Mouse (Mus musculus) thymus, adult 2 months (tissue): Measurements from ENCODE around the gene Zfp128.

ENCODE experiments used
- CTCF ChIP-seq: fragments of 200-500 bp; IDR thresholded peaks from 2 replicates; pipeline ENCODE4 v1.5.1; 2012; ENCODE audit warnings: mild to moderate bottlenecking, control low read depth, low read length, moderate library complexity, borderline replicate concordance; ENCODE audit not compliant: control insufficient read depth, poor library complexity, insufficient read depth; ENCODE audit errors: extremely low read depth
- POLR2A ChIP-seq: fragments of 200-500 bp; IDR thresholded peaks from 2 replicates; pipeline ENCODE4 v1.6.1; 2012; ENCODE audit warnings: mild to moderate bottlenecking, low read length, control low read depth, moderate library complexity; ENCODE audit not compliant: control insufficient read depth, poor library complexity, insufficient read depth; ENCODE audit errors: extremely low read depth

- TF ChIP-seq POLR2A: peak; percentile 48
- TF ChIP-seq CTCF: peak; percentile 33; the same call in 1 of the 2 replicates
These were observed 46.5 kb upstream of the Zfp128 start, which contains the start of gene Zfp110 for GRCm38 (mm10) chr7:12834162-12835120.
